Mouse (Mus musculus): ENCODE results near the gene Pcdh10. TPM values are rescaled to one million over a fixed set of nuclear protein-coding genes. Genes with fewer than 3 reads are reported as not detected.

The Pcdh10 gene
- polyA plus RNA-seq (2015; fragmentation: Nextera tagmentation; extraction: Ambion mirVana) = 14.6 and 15.6 TPM in 2 replicates

- Histone ChIP-seq H3K9ac (replicated peaks) (peak within 1 kb of the TSS; percentile 85), H3K4me1 (replicated peaks) (peaks cover 20% of the 10 kb centered on the region), H3K4me2 (replicated peaks) (peak within 1 kb of the TSS; percentile 91), H3K9me3 (no peaks in the 10 kb centered on the region), H3K27me3 (no peaks in the 10 kb centered on the region), H3K27ac (peak within 1 kb of the TSS; percentile 90), H3K4me3 (replicated peaks) (peak within 1 kb of the TSS; percentile 81), H3K36me3 (no peaks in the 10 kb centered on the region)
- peak; percentile 80 for ATAC-seq
- WGBS = under 1% methylated on average over 26 of the region's 26 CpGs
These were observed at the start of gene Pcdh10 for GRCm38 (mm10) chr3:45378145-45378544. TSS of gene Pcdh10 (plus strand) at chr3:45378398.

- no peaks in the 10 kb centered on the region for H3K36me3 ChIP-seq
- no peak overlapping the region for H3K4me2 ChIP-seq (replicated peaks)
- no peak overlapping the region for H3K27ac ChIP-seq
- no peak overlapping the region for H3K4me3 ChIP-seq (replicated peaks)
- H3K4me1 ChIP-seq (replicated peaks) = no peaks in the 10 kb centered on the region
- H3K27me3 ChIP-seq = no peaks in the 10 kb centered on the region
- 93% methylated on average over 1 of the region's 1 CpGs for WGBS
- ATAC-seq = no peak
- no peaks in the 10 kb centered on the region for H3K9me3 ChIP-seq
- no peak overlapping the region for H3K9ac ChIP-seq (replicated peaks)
These were observed 22.3 kb upstream of the Pcdh10 start for GRCm38 (mm10) chr3:45355919-45356318.

DNA sequence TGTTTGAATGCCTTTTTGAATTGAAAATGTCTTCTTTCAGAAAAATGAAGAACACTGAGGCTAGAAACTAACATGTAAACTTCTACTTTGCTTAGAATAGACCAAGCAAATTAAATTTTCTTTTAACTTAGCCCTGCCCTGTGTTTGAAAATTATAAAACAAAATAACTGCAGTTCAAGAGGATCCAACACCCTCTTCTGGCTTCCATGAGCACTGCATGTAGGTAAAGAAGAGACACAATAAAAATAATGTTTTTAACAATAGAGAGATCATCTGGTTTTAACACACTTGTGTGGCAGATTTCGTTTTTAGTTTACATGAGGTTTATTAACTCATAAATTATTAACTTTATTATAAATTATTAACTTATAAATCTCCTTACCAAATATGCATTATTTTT lies 9.2 kb upstream of the Pcdh10 start:
- Histone ChIP-seq H3K4me3 (replicated peaks) (no peak overlapping the region), H3K9me3 (no peaks in the 10 kb centered on the region), H3K4me2 (replicated peaks) (no peak overlapping the region), H3K4me1 (replicated peaks) (no peaks in the 10 kb centered on the region), H3K27me3 (no peaks in the 10 kb centered on the region), H3K36me3 (no peaks in the 10 kb centered on the region), H3K9ac (replicated peaks) (no peak overlapping the region), H3K27ac (no peak overlapping the region)
- WGBS = 62% methylated on average over 1 of the region's 1 CpGs
- ATAC-seq = no peak

DNA sequence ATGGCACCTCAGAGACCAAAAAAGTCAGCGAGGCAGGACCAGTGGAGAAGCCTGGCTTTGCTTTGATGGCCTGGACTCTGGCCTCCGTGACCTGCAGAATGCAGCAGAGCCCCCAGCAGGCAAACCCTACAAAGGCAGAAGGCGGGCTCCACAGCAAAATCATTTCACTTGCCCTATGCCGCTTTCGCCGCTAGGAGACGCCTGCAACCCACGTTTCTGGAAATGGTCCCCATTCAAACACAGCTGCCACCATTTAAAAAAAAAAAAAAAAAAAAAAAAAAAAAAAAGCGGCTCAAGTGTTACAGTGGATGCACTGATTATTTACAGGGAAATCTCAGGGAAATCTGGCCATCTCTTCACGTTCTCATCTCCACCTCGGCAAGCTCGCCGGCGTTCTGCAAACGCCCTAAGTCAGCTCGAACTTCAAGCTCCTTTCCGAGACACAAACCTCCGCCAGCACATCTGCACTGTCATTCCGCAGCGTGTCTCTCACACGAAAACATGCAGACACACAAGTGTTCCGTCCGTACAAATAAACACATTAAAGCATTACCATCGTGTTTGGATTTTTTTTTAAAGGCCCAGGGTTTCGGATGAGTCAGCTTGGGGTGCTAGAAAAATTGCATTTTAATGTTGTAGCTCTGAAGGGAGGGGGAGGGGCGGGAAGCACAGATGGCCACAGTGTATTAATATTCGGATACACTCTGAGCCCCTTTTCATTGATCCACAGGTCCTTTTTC lies 2.3 kb upstream of the Pcdh10 start:
- H3K9me3 ChIP-seq = no peaks in the 10 kb centered on the region
- ATAC-seq = peak; percentile 1; the same call in 1 of the 2 replicates
- no peaks in the 10 kb centered on the region for H3K27me3 ChIP-seq
- WGBS = under 1% methylated on average over 27 of the region's 27 CpGs
- H3K27ac ChIP-seq = peak overlapping the region; percentile 90
- peak overlapping the region; percentile 81 for H3K4me3 ChIP-seq (replicated peaks)
- H3K4me2 ChIP-seq (replicated peaks) = peak overlapping the region; percentile 91
- peaks cover 11% of the 10 kb centered on the region for H3K4me1 ChIP-seq (replicated peaks)
- H3K9ac ChIP-seq (replicated peaks) = peak overlapping the region; percentile 81
- H3K36me3 ChIP-seq = no peaks in the 10 kb centered on the region

DNA sequence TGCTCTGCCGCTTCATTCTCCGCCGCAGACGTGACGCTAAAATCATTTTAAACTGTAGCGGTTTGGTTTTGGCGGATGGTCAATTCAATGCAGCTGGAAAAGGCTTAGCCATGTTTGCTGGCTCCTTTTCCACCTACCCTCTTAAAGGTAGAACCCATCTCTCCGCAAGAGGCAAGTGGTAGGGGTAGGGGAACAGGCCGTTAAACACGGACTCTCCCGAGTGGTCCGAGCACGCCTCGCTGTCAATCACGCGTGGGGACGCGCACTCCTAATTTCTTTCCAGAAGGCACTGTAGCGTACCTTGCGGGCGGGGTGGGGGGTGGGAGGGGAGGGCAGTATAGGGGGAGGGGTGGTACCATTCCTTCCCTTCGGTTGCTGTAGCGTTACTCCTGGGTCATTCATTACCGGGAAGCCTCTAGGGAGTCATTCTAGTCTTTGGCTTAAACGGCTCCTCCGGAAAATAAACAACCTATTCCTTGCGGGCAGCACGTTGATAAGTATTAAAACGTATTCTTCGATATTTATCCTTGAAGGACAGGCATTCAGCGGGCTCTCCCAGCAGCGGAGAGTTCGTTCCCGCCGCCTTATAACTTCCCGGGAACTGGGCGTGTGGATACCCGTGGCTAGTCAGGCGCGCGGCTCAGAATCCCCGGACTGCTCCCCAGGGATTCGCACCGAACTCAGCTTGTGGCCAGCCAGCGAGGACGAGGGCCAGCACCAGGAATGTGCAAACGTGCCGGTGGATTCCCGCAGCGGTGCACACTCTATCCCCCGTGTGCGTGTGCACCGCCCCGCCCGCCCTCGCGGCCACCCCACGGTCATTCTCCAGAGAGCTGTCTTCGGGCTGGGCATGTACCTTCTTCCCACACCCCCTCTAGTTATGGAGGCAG lies 1.5 kb upstream of the Pcdh10 start:
- peak; percentile 35 for ATAC-seq
- peak overlapping the region; percentile 81 for H3K9ac ChIP-seq (replicated peaks)
- no peaks in the 10 kb centered on the region for H3K9me3 ChIP-seq
- peak overlapping the region; percentile 91 for H3K4me2 ChIP-seq (replicated peaks)
- peak overlapping the region; percentile 90 for H3K27ac ChIP-seq
- no peaks in the 10 kb centered on the region for H3K36me3 ChIP-seq
- H3K4me3 ChIP-seq (replicated peaks) = peak overlapping the region; percentile 81
- under 1% methylated on average over 59 of the region's 59 CpGs for WGBS
- peaks cover 12% of the 10 kb centered on the region for H3K4me1 ChIP-seq (replicated peaks)
- no peaks in the 10 kb centered on the region for H3K27me3 ChIP-seq

DNA sequence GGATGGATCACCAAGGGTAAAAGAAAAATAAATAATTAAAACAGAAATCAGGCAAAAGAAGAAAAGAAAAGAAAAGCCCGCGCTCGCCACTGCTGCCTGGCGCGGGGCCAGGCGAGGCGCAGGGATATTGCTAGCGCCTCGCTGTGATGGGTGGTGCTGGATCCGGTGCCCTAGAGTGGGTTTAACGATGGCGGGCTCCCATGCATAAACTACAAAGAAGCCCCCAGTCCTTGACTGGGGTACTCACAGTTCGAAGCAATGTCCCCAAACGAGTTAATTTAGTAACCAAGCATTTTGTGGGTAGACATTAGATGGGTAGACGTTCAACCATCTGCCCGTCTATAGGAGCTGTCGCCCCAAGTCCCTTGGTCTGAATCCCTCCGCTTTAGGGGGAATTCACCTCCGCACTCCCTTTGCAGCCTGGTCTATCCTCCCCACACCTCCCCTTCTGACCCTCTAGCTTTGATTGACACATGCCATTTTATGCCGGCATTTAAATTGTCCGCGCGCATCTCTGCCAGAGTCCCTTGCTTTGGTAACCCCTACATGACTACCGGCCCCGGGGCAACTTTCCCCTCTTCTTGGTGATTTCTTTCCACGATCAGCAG lies 703 bp upstream of the Pcdh10 start:
- ATAC-seq = peak; percentile 34
- Histone ChIP-seq H3K9ac (replicated peaks) (peak overlapping the region; percentile 81), H3K4me2 (replicated peaks) (peak overlapping the region; percentile 91), H3K27ac (peak overlapping the region; percentile 90), H3K4me1 (replicated peaks) (peaks cover 18% of the 10 kb centered on the region), H3K27me3 (no peaks in the 10 kb centered on the region), H3K4me3 (replicated peaks) (peak overlapping the region; percentile 81), H3K36me3 (no peaks in the 10 kb centered on the region), H3K9me3 (no peaks in the 10 kb centered on the region)
- WGBS = 0% methylated on average over 26 of the region's 26 CpGs

DNA sequence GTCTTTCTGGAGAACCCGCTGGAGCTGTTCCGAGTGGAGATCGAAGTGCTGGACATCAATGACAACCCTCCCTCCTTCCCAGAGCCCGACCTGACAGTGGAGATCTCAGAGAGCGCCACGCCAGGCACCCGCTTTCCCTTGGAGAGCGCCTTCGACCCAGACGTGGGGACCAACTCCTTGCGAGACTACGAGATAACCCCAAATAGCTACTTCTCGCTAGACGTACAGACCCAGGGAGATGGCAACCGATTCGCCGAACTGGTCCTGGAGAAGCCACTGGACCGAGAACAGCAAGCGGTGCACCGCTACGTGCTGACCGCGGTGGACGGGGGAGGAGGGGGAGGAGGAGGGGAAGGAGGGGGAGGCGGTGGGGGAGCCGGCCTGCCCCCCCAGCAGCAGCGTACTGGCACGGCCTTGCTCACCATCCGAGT lies 1.4 kb downstream of the Pcdh10 start:
- Histone ChIP-seq H3K27me3 (no peaks in the 10 kb centered on the region), H3K36me3 (no peaks in the 10 kb centered on the region), H3K4me1 (replicated peaks) (peaks cover 30% of the 10 kb centered on the region), H3K9ac (replicated peaks) (peak overlapping the region; percentile 85), H3K27ac (peak overlapping the region; percentile 77; the same call in 1 of the 2 replicates), H3K4me3 (replicated peaks) (peak overlapping the region; percentile 81), H3K4me2 (replicated peaks) (peak overlapping the region; percentile 91), H3K9me3 (no peaks in the 10 kb centered on the region)
- no peak for ATAC-seq
- WGBS = 1% methylated on average over 23 of the region's 29 CpGs

DNA sequence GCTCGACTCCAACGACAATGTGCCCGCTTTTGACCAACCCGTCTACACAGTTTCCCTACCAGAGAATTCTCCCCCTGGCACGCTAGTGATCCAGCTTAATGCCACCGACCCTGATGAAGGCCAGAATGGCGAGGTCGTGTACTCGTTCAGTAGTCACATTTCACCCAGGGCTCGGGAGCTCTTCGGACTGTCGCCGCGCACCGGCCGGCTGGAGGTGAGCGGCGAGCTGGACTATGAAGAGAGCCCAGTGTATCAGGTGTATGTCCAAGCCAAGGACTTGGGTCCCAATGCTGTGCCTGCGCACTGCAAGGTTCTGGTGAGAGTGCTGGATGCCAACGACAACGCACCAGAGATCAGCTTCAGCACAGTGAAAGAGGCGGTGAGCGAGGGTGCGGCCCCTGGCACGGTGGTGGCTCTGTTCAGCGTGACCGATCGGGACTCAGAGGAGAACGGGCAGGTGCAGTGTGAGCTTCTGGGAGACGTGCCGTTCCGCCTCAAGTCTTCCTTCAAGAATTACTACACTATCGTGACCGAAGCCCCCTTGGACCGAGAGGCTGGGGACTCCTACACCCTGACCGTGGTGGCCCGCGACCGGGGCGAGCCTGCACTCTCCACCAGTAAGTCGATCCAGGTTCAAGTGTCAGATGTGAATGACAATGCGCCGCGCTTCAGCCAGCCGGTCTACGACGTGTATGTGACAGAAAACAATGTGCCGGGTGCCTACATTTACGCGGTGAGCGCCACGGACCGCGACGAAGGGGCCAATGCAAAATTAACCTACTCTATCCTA lies 2.0 kb downstream of the Pcdh10 start:
- H3K4me1 ChIP-seq (replicated peaks) = peaks cover 33% of the 10 kb centered on the region
- no peaks in the 10 kb centered on the region for H3K9me3 ChIP-seq
- peak; percentile 1; the same call in 1 of the 2 replicates for ATAC-seq

GRCm38 (mm10) chr3:45380811-45381761 lies 2.9 kb downstream of the Pcdh10 start:
- H3K27ac ChIP-seq = peak overlapping the region; percentile 77
- H3K27me3 ChIP-seq = no peaks in the 10 kb centered on the region
- WGBS = under 1% methylated on average over 80 of the region's 82 CpGs
- peak; percentile 4 for ATAC-seq
- peak overlapping the region; percentile 85 for H3K9ac ChIP-seq (replicated peaks)
- peak overlapping the region; percentile 81 for H3K4me3 ChIP-seq (replicated peaks)
- H3K36me3 ChIP-seq = no peaks in the 10 kb centered on the region
- no peaks in the 10 kb centered on the region for H3K9me3 ChIP-seq
- peak overlapping the region; percentile 91 for H3K4me2 ChIP-seq (replicated peaks)
- H3K4me1 ChIP-seq (replicated peaks) = peaks cover 33% of the 10 kb centered on the region

More for the DNA sequence above, 2.0 kb downstream of the Pcdh10 start:
- WGBS = under 1% methylated on average over 55 of the region's 55 CpGs
- Histone ChIP-seq H3K36me3 (no peaks in the 10 kb centered on the region), H3K27ac (peak overlapping the region; percentile 77), H3K27me3 (no peaks in the 10 kb centered on the region), H3K4me2 (replicated peaks) (peak overlapping the region; percentile 91), H3K9ac (replicated peaks) (peak overlapping the region; percentile 85), H3K4me3 (replicated peaks) (peak overlapping the region; percentile 81)

GRCm38 (mm10) chr3:45382032-45382755 lies 4.0 kb downstream of the Pcdh10 start:
- Histone ChIP-seq H3K9me3 (no peaks in the 10 kb centered on the region), H3K4me1 (replicated peaks) (peaks cover 37% of the 10 kb centered on the region), H3K27me3 (no peaks in the 10 kb centered on the region), H3K27ac (peak overlapping the region; percentile 77), H3K4me3 (replicated peaks) (peak overlapping the region; percentile 81), H3K36me3 (no peaks in the 10 kb centered on the region), H3K9ac (replicated peaks) (peak overlapping the region; percentile 85), H3K4me2 (replicated peaks) (peak overlapping the region; percentile 91)
- ATAC-seq = no peak
- 16% methylated on average over 4 of the region's 4 CpGs for WGBS

Measured in midbrain, embryonic 13.5 days (tissue).